Mouse (Mus musculus): Measurements from ENCODE around the gene Padi1. TPM values are rescaled to one million over a fixed set of nuclear protein-coding genes. Genes with fewer than 3 reads are reported as not detected.

Gene Padi1
- polyA plus RNA-seq, 1 experiment = not detected

GRCm38 (mm10) chr4:140812609-140813008 lies 33.0 kb downstream of the Padi1 start:
- no peaks in the 10 kb centered on the region for H3K4me1 ChIP-seq (ENCODE audit: control insufficient read depth, insufficient read depth, low read length)
- H3K4me3 ChIP-seq (ENCODE audit: insufficient read depth, low read length) = no peak overlapping the region
- TF ChIP-seq CTCF (IDR thresholded peaks at IDR 0.05; ENCODE audit: low read depth, low read length) = no peak
- no peak for TF ChIP-seq POLR2A (IDR thresholded peaks at IDR 0.05; ENCODE audit: borderline replicate concordance, low read depth, low read length)
- H3K27ac ChIP-seq (ENCODE audit: insufficient read depth, low read depth, low read length) = no peak overlapping the region

DNA sequence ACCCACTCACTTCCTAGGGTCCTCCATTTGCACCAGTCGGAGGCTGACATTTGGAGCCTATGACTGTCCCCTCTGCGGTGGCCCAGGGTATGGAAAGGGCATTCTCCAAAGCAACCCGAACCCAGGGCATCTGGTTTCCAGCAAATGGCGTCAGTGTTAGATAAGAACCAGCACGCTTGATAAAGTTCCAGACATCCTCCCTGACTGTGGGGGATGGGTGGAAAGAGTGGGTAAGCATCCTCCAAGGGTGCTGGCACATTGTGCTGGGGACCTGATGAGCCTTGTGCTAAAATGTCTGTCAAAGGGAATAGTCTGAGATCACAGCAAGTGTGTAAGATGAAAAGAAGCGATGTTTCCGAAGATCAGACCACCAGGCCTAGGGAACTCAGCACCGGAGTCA lies 33.4 kb downstream of the Padi1 start:
- no peak overlapping the region for H3K4me3 ChIP-seq (ENCODE audit: insufficient read depth, low read length)
- H3K4me1 ChIP-seq (ENCODE audit: control insufficient read depth, insufficient read depth, low read length) = no peaks in the 10 kb centered on the region
- H3K27ac ChIP-seq (ENCODE audit: insufficient read depth, low read depth, low read length) = no peak overlapping the region
- no peak for TF ChIP-seq POLR2A (IDR thresholded peaks at IDR 0.05; ENCODE audit: borderline replicate concordance, low read depth, low read length)
- TF ChIP-seq CTCF (IDR thresholded peaks at IDR 0.05; ENCODE audit: low read depth, low read length) = no peak

GRCm38 (mm10) chr4:140810458-140811260 lies 34.9 kb downstream of the Padi1 start, which contains the start of gene Padi3:
TSS of gene Padi3 (minus strand) at chr4:140810648.
- Histone ChIP-seq H3K27ac (ENCODE audit: insufficient read depth, low read depth, low read length) (no peak within 1 kb of the TSS), H3K4me3 (ENCODE audit: insufficient read depth, low read length) (no peak within 1 kb of the TSS), H3K4me1 (ENCODE audit: control insufficient read depth, insufficient read depth, low read length) (no peaks in the 10 kb centered on the region)
- TF ChIP-seq CTCF (IDR thresholded peaks at IDR 0.05; ENCODE audit: low read depth, low read length) = no peak
- TF ChIP-seq POLR2A (IDR thresholded peaks at IDR 0.05; ENCODE audit: borderline replicate concordance, low read depth, low read length) = no peak

DNA sequence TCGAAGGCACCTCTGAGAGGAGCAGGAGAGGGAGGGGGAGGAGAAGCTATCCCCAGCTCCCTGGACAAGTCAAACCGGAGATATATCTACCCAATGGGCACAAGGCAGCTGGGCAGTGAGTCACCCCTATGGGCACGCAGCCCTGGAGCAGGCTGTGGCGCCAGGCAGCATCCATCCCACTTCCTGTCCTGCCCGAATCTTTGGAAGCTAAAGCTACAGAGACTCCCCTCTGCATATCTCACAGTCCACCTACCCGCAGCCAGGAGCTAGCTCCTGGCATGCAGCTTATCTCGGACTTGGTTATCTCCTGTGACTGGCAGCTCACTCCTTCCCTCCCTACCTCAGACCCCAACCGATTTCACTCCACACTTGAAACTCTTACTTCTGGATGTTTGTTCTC lies 36.5 kb downstream of the Padi1 start:
- Histone ChIP-seq H3K4me1 (ENCODE audit: control insufficient read depth, insufficient read depth, low read length) (no peaks in the 10 kb centered on the region), H3K4me3 (ENCODE audit: insufficient read depth, low read length) (no peak overlapping the region), H3K27ac (ENCODE audit: insufficient read depth, low read depth, low read length) (no peak overlapping the region)
- TF ChIP-seq POLR2A (IDR thresholded peaks at IDR 0.05; ENCODE audit: borderline replicate concordance, low read depth, low read length) = no peak
- no peak for TF ChIP-seq CTCF (IDR thresholded peaks at IDR 0.05; ENCODE audit: low read depth, low read length)

GRCm38 (mm10) chr4:140804601-140805000 lies 41.0 kb downstream of the Padi1 start:
- Histone ChIP-seq H3K27ac (ENCODE audit: insufficient read depth, low read depth, low read length) (no peak overlapping the region), H3K4me1 (ENCODE audit: control insufficient read depth, insufficient read depth, low read length) (no peaks in the 10 kb centered on the region), H3K4me3 (ENCODE audit: insufficient read depth, low read length) (no peak overlapping the region)
- TF ChIP-seq POLR2A (IDR thresholded peaks at IDR 0.05; ENCODE audit: borderline replicate concordance, low read depth, low read length) (no peak), CTCF (IDR thresholded peaks at IDR 0.05; ENCODE audit: low read depth, low read length) (no peak)

DNA sequence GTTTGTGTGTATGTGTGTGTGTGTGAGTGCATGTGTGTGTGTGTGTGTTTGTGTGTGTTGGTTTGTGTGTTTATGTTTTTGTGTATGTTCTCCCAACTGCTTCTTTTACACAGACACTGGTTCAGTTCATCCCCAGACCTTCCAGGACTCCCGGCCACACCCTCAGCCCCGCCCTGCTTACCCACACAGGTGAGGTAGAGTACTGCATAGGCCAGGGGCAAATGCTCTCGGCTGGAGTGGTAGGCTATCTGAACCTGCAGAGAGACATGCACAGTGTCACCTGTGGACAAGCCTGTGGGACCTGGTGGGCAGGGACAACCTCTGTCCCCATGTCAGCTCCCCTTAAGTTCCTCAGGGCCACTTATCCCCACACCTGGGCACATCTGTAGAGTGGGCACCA lies 44.2 kb downstream of the Padi1 start:
- no peak overlapping the region for H3K27ac ChIP-seq (ENCODE audit: insufficient read depth, low read depth, low read length)
- H3K4me1 ChIP-seq (ENCODE audit: control insufficient read depth, insufficient read depth, low read length) = no peaks in the 10 kb centered on the region
- TF ChIP-seq CTCF (IDR thresholded peaks at IDR 0.05; ENCODE audit: low read depth, low read length) (no peak), POLR2A (IDR thresholded peaks at IDR 0.05; ENCODE audit: borderline replicate concordance, low read depth, low read length) (no peak)
- H3K4me3 ChIP-seq (ENCODE audit: insufficient read depth, low read length) = no peak overlapping the region

DNA sequence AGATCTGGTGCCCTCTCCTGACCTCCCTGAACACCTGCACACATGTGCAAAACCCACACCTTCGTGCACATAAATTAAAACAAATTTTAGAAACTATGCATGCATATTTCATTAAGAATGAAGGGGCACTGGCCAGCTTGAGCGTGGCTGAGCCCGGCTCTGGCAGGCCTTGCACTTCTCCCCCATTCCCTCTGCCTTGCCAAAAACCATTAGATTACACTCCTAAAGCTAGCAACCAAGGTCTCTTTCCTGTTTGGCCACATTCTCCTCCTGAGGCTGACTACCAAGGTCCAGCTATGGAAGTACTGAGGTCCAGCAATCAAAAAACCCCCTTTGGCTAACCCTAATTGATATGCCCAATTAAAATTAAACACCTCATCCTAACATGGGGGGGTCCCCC lies 48.8 kb downstream of the Padi1 start:
- H3K4me3 ChIP-seq (ENCODE audit: insufficient read depth, low read length) = no peak overlapping the region
- no peaks in the 10 kb centered on the region for H3K4me1 ChIP-seq (ENCODE audit: control insufficient read depth, insufficient read depth, low read length)
- TF ChIP-seq POLR2A (IDR thresholded peaks at IDR 0.05; ENCODE audit: borderline replicate concordance, low read depth, low read length) (no peak), CTCF (IDR thresholded peaks at IDR 0.05; ENCODE audit: low read depth, low read length) (no peak)
- H3K27ac ChIP-seq (ENCODE audit: insufficient read depth, low read depth, low read length) = no peak overlapping the region

DNA sequence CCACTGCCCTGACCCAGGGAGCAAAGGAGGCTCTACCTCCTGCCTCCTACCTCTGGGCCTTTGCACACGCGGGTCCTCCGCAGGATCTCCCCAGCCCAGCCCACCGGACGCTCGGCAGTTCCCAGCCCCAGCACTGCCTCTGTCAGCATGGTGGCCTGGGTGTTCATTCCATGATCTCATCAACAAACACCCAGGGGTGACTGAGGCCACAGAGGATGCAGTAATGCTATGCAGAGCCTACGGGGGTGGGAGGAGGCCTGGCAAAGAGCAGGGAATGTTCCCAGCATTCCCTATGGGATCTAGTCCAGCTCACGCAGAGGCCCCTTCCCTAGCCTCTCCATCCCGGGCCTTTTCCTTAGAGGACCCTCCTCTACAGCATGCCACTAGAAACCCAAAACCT lies 50.9 kb downstream of the Padi1 start:
- no peak overlapping the region for H3K27ac ChIP-seq (ENCODE audit: insufficient read depth, low read depth, low read length)
- H3K4me1 ChIP-seq (ENCODE audit: control insufficient read depth, insufficient read depth, low read length) = peaks cover 8% of the 10 kb centered on the region; the same call in 1 of the 2 replicates
- no peak overlapping the region for H3K4me3 ChIP-seq (ENCODE audit: insufficient read depth, low read length)
- TF ChIP-seq POLR2A (IDR thresholded peaks at IDR 0.05; ENCODE audit: borderline replicate concordance, low read depth, low read length) (no peak), CTCF (IDR thresholded peaks at IDR 0.05; ENCODE audit: low read depth, low read length) (no peak)

DNA sequence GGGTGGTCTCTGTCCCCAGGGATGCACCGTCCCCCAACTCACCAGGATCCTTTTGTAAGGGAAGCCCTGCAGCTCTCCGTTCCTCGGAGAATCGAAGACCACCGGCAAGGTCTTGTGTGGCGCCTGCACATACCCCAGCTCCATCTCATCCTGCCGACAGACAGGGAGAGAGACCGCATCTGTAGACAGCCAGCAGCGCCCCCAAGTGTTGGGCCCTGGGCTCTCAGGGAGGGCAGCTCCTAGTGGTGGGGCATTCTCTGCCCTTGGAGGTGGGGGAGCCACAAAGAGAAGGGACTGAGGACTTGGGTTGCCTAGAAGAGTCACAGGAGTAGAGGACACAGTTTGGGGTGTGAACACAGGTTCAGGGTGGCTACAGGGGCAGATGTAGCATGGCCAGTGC lies 51.8 kb downstream of the Padi1 start:
- H3K4me3 ChIP-seq (ENCODE audit: insufficient read depth, low read length) = no peak overlapping the region
- TF ChIP-seq POLR2A (IDR thresholded peaks at IDR 0.05; ENCODE audit: borderline replicate concordance, low read depth, low read length) (no peak), CTCF (IDR thresholded peaks at IDR 0.05; ENCODE audit: low read depth, low read length) (no peak)
- H3K4me1 ChIP-seq (ENCODE audit: control insufficient read depth, insufficient read depth, low read length) = peaks cover 10% of the 10 kb centered on the region
- H3K27ac ChIP-seq (ENCODE audit: insufficient read depth, low read depth, low read length) = no peak overlapping the region

GRCm38 (mm10) chr4:140792584-140792983 lies 53.0 kb downstream of the Padi1 start:
- no peak overlapping the region for H3K4me3 ChIP-seq (ENCODE audit: insufficient read depth, low read length)
- no peak overlapping the region for H3K27ac ChIP-seq (ENCODE audit: insufficient read depth, low read depth, low read length)
- TF ChIP-seq CTCF (IDR thresholded peaks at IDR 0.05; ENCODE audit: low read depth, low read length) (no peak), POLR2A (IDR thresholded peaks at IDR 0.05; ENCODE audit: borderline replicate concordance, low read depth, low read length) (no peak)
- peaks cover 21% of the 10 kb centered on the region for H3K4me1 ChIP-seq (ENCODE audit: control insufficient read depth, insufficient read depth, low read length)
